Mouse (Mus musculus): ENCODE measurements around the gene G0s2. TPM values are rescaled to one million over a fixed set of nuclear protein-coding genes. Genes with fewer than 3 reads are reported as not detected.
A peak's percentile ranks its signal among the peaks of the same experiment; 100 is the strongest.

The G0s2 gene
- polyA plus RNA-seq (2014; fragmentation: Nextera tagmentation; extraction: Ambion mirVana), result 103 and 111 TPM in 2 replicates

DNA sequence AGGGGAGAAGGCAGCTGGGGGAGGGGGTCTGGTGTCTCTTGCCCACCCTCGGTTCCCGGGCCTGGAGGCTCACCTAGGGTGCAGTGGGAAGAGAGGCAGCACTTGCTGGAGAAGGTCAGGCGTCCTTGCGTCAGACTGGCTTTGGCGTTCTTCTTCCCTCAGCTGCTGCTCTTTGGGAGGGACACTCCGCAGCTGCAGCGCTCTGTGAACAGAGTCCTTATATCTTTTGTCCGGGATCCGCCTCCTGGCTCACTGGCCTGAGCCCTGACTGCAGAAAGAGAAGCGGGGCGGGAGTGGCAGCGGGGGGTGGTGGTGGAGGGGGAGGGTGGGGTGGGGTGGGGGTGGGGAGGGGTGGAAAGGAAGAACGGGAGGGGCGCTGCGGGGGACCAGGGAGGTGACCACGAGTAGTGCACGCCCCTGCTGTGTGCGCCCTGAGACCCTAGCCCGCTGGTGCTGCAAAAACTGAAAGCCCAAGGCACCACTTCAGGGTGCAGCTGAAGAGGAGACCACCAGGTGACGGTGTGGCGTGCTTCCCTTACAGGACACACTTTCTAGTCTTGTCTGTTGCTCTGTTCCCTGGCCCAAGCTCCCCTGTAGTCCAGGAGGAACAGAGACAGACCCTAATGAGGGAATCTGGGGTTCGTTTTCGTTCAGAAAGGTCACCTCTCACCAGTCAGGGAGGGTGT, at the start of gene G0s2:
Gene G0s2, minus strand, starts transcription at position 302 of the 686 bp plus-strand sequence.
- peak within 1 kb of the TSS; percentile 86 for H3K4me2 ChIP-seq (ENCODE audit: low read length)
- peaks cover 7 to 15% of the 10 kb centered on the region in 2 experiments for H3K4me1 ChIP-seq (ENCODE audit: control insufficient read depth in 2 of 2, insufficient read depth in 2 of 2, low read length in 2 of 2)
- no peaks in the 10 kb centered on the region for H3K9me3 ChIP-seq (ENCODE audit: control insufficient read depth, low read length)
- peak within 1 kb of the TSS; percentile 57 to 58 for H3K4me3 ChIP-seq (ENCODE audit: control insufficient read depth in 1 of 2, insufficient read depth in 1 of 2, low read depth in 1 of 2, low read length in 2 of 2)
- no peaks in the 10 kb centered on the region for H3K27me3 ChIP-seq (ENCODE audit: control insufficient read depth, insufficient read depth, low read length)
- peak within 1 kb of the TSS; percentile 95 for H3K9ac ChIP-seq (ENCODE audit: low read length)
- no peaks in the 10 kb centered on the region for H3K36me3 ChIP-seq (ENCODE audit: control insufficient read depth, insufficient read depth, low read length)
- H3K27ac ChIP-seq (replicated peaks in 1 of 2; ENCODE audit: control insufficient read depth in 1 of 2, insufficient read depth in 1 of 2, low read depth in 2 of 2, low read length in 2 of 2), result peak within 1 kb of the TSS; percentile 90 to 99
- under 1% methylated on average over 19 of the region's 23 CpGs for WGBS
- peak; percentile 83 for ATAC-seq (ENCODE audit: insufficient number of reproducible peaks, insufficient read depth, low FRiP score, low read depth)

DNA sequence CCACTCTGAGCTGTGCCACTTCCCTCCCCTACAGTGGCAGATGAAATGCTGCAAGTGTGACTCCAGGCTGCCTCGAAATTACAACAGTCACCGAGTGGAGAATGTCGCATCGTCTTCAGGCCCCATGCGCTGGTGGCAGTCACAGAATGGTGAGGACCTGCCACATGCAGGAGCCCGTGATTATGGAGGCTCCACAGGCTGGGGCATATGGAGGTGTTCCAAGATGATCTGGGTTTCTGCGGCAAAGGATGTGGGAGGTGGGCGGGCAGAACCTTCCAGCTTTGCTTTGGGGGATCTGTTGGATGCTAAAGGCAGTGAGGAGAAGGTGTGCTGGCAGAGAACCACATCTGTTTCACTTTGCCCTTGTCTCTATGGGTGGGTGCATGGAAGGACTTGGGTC, 47.4 kb upstream of the G0s2 start:
- no peak overlapping the region for H3K9ac ChIP-seq (ENCODE audit: low read length)
- H3K27ac ChIP-seq (replicated peaks in 1 of 2; ENCODE audit: control insufficient read depth in 1 of 2, insufficient read depth in 1 of 2, low read depth in 2 of 2, low read length in 2 of 2), result no peak overlapping the region
- H3K4me3 ChIP-seq (ENCODE audit: control insufficient read depth in 1 of 2, insufficient read depth in 1 of 2, low read depth in 1 of 2, low read length in 2 of 2), result no peak overlapping the region
- H3K36me3 ChIP-seq (ENCODE audit: control insufficient read depth, insufficient read depth, low read length), result no peaks in the 10 kb centered on the region
- no peak for ATAC-seq (ENCODE audit: insufficient number of reproducible peaks, insufficient read depth, low FRiP score, low read depth)
- H3K4me1 ChIP-seq (ENCODE audit: control insufficient read depth in 2 of 2, insufficient read depth in 2 of 2, low read length in 2 of 2), result peaks cover 26 to 34% of the 10 kb centered on the region in 2 experiments
- WGBS, result 83% methylated on average over 8 of the region's 8 CpGs
- no peaks in the 10 kb centered on the region for H3K9me3 ChIP-seq (ENCODE audit: control insufficient read depth, low read length)
- no peaks in the 10 kb centered on the region for H3K27me3 ChIP-seq (ENCODE audit: control insufficient read depth, insufficient read depth, low read length)
- H3K4me2 ChIP-seq (ENCODE audit: low read length), result no peak overlapping the region

DNA sequence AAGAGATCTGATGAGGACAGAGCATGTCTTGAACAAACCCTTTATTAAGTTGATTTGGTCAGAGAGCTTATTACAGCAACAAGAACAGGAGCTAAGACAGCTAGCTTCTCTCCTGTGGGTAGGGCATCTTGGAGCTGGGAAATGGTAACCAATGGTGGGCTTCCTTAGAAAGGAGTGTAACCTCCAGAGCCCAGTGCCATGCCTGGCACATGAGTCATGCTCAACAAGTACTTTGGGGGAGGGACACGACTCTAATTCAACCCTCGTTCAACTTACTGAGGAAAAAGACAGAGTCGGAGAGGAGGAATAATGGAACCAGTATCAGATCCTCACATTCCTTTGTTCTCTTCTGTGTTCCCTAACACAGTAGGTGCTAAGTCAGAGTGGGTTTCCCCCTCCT, 46.7 kb upstream of the G0s2 start:
- no peak overlapping the region for H3K4me2 ChIP-seq (ENCODE audit: low read length)
- no peak overlapping the region for H3K4me3 ChIP-seq (ENCODE audit: control insufficient read depth in 1 of 2, insufficient read depth in 1 of 2, low read depth in 1 of 2, low read length in 2 of 2)
- H3K27me3 ChIP-seq (ENCODE audit: control insufficient read depth, insufficient read depth, low read length), result no peaks in the 10 kb centered on the region
- H3K9me3 ChIP-seq (ENCODE audit: control insufficient read depth, low read length), result no peaks in the 10 kb centered on the region
- 38% methylated on average over 3 of the region's 3 CpGs for WGBS
- ATAC-seq (ENCODE audit: insufficient number of reproducible peaks, insufficient read depth, low FRiP score, low read depth), result no peak
- H3K4me1 ChIP-seq (ENCODE audit: control insufficient read depth in 2 of 2, insufficient read depth in 2 of 2, low read length in 2 of 2), result peaks cover 32 to 40% of the 10 kb centered on the region in 2 experiments
- no peak overlapping the region for H3K27ac ChIP-seq (replicated peaks in 1 of 2; ENCODE audit: control insufficient read depth in 1 of 2, insufficient read depth in 1 of 2, low read depth in 2 of 2, low read length in 2 of 2)
- no peaks in the 10 kb centered on the region for H3K36me3 ChIP-seq (ENCODE audit: control insufficient read depth, insufficient read depth, low read length)
- no peak overlapping the region for H3K9ac ChIP-seq (ENCODE audit: low read length)

DNA sequence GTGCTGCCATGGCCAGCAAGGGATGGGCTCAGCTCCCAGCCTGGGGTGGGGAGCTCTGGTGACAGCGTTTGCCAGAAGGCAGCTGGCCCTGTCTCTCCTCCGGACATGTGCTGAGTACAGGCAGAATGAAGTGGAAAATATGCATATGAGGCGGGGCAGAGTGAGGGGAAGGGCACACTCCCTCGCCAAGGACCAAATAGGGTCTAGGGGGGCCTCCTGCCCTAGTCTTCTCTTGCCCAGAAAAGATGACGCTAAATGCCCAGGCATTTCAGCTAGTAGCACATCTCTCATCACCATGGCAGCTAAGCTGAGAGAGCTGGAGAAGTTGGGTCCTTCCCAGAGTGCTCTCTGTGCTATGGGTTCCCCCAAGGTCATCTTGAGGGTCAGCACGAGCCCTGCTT, 44.1 kb upstream of the G0s2 start:
- Histone ChIP-seq H3K27ac (replicated peaks in 1 of 2; ENCODE audit: control insufficient read depth in 1 of 2, insufficient read depth in 1 of 2, low read depth in 2 of 2, low read length in 2 of 2) (peak overlapping the region; percentile 90 to 91), H3K4me2 (ENCODE audit: low read length) (0 out of 2 replicates have a peak overlapping the region, but pooled peaks have one; percentile 9), H3K9ac (ENCODE audit: low read length) (peak overlapping the region; percentile 32), H3K9me3 (ENCODE audit: control insufficient read depth, low read length) (no peaks in the 10 kb centered on the region), H3K4me1 (ENCODE audit: control insufficient read depth in 2 of 2, insufficient read depth in 2 of 2, low read length in 2 of 2) (peaks cover 32 to 33% of the 10 kb centered on the region in 2 experiments), H3K4me3 (ENCODE audit: control insufficient read depth in 1 of 2, insufficient read depth in 1 of 2, low read depth in 1 of 2, low read length in 2 of 2) (no peak overlapping the region), H3K27me3 (ENCODE audit: control insufficient read depth, insufficient read depth, low read length) (no peaks in the 10 kb centered on the region), H3K36me3 (ENCODE audit: control insufficient read depth, insufficient read depth, low read length) (no peaks in the 10 kb centered on the region)
- ATAC-seq (ENCODE audit: insufficient number of reproducible peaks, insufficient read depth, low FRiP score, low read depth), result peak; percentile 86
- 9% methylated on average over 6 of the region's 6 CpGs for WGBS

DNA sequence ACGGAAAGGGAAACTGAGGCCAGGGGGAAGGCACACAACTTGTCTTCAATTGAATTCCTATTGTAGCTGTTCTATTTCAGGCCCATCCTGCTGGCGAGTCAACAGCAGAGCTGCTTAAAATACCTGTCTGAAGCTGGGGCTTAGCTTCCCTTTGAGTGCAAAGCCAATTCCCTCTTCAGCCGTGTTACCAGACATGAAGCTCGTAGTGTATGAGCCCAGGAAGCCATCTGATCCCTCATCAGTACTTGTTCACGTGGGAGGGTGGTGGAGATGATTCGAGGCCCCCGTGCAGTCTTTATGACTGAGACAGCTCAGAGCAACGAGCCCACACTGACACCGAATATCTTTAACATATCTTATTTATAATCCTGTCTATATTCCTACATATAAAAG, 43.3 kb upstream of the G0s2 start:
- Histone ChIP-seq H3K4me2 (ENCODE audit: low read length) (no peak overlapping the region), H3K36me3 (ENCODE audit: control insufficient read depth, insufficient read depth, low read length) (no peaks in the 10 kb centered on the region), H3K9me3 (ENCODE audit: control insufficient read depth, low read length) (no peaks in the 10 kb centered on the region), H3K27ac (replicated peaks in 1 of 2; ENCODE audit: control insufficient read depth in 1 of 2, insufficient read depth in 1 of 2, low read depth in 2 of 2, low read length in 2 of 2) (peak overlapping the region; percentile 92 to 94), H3K27me3 (ENCODE audit: control insufficient read depth, insufficient read depth, low read length) (no peaks in the 10 kb centered on the region), H3K4me1 (ENCODE audit: control insufficient read depth in 2 of 2, insufficient read depth in 2 of 2, low read length in 2 of 2) (peaks cover 39 to 41% of the 10 kb centered on the region in 2 experiments), H3K4me3 (ENCODE audit: control insufficient read depth in 1 of 2, insufficient read depth in 1 of 2, low read depth in 1 of 2, low read length in 2 of 2) (no peak overlapping the region), H3K9ac (ENCODE audit: low read length) (peak overlapping the region; percentile 31; the same call in 1 of the 2 replicates)
- ATAC-seq (ENCODE audit: insufficient number of reproducible peaks, insufficient read depth, low FRiP score, low read depth), result no peak; the same call in 1 of the 2 replicates
- WGBS, result 17% methylated on average over 9 of the region's 9 CpGs

DNA sequence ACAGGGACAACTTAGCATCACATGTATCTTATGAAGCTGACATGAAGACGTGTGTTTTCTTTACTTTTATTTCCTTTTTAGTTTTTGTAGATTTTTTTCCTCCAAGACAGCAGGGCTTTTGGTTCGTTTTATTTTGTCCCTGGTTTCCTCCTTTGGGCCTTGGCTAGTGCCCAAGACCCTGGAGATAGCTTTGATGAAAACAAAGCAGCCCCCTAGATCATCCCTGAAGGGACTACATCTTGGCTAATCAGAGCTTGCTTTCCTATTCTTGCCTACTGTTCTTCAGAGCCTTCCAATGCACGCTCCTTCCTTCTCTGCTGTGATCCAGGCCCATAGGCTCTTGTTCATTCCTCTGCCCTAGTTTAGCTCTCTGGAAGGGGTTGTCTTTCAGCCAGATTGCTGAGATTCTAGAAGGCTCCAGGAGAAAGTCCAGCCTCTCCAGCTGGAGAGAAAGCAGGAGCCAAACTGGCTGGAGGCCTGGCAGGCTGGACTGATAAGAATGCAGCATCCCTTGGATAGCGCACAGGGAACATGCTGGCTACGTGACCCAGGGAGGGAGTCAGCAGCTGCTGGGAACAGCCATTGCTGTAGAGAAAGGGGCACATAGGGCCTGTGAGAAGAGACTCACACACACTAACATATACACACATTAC, 42.8 kb upstream of the G0s2 start:
- H3K9ac ChIP-seq (ENCODE audit: low read length), result peak overlapping the region; percentile 35; the same call in 1 of the 2 replicates
- no peaks in the 10 kb centered on the region for H3K27me3 ChIP-seq (ENCODE audit: control insufficient read depth, insufficient read depth, low read length)
- no peak overlapping the region for H3K4me2 ChIP-seq (ENCODE audit: low read length)
- H3K4me3 ChIP-seq (ENCODE audit: control insufficient read depth in 1 of 2, insufficient read depth in 1 of 2, low read depth in 1 of 2, low read length in 2 of 2), result no peak overlapping the region
- peaks cover 41 to 44% of the 10 kb centered on the region in 2 experiments for H3K4me1 ChIP-seq (ENCODE audit: control insufficient read depth in 2 of 2, insufficient read depth in 2 of 2, low read length in 2 of 2)
- no peaks in the 10 kb centered on the region for H3K9me3 ChIP-seq (ENCODE audit: control insufficient read depth, low read length)
- no peaks in the 10 kb centered on the region for H3K36me3 ChIP-seq (ENCODE audit: control insufficient read depth, insufficient read depth, low read length)
- WGBS, result 15% methylated on average over 5 of the region's 5 CpGs
- ATAC-seq (ENCODE audit: insufficient number of reproducible peaks, insufficient read depth, low FRiP score, low read depth), result peak; percentile 65
- H3K27ac ChIP-seq (replicated peaks in 1 of 2; ENCODE audit: control insufficient read depth in 1 of 2, insufficient read depth in 1 of 2, low read depth in 2 of 2, low read length in 2 of 2), result peak overlapping the region; percentile 92 to 94

DNA sequence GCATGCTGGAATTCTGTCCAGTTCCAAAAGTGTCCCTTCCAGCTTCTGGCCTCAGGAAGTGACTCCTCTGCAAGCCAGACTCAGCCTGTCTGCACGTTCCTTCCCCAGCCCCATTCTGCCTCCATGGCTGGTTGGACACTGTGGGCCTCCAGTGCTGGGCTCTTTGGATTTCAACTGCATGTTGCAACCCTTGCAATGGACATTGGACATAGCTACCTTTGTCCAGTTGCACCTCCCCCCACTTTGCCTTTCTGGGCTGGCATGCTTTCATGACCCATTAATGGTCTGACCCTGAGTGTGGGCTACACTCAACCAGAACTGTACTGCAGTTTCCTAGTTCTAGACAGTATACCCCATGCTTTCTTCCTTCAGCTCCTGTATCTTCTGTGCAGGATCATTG, 38.6 kb upstream of the G0s2 start:
- Histone ChIP-seq H3K9ac (ENCODE audit: low read length) (no peak overlapping the region), H3K27ac (replicated peaks in 1 of 2; ENCODE audit: control insufficient read depth in 1 of 2, insufficient read depth in 1 of 2, low read depth in 2 of 2, low read length in 2 of 2) (no peak overlapping the region), H3K27me3 (ENCODE audit: control insufficient read depth, insufficient read depth, low read length) (no peaks in the 10 kb centered on the region), H3K4me3 (ENCODE audit: control insufficient read depth in 1 of 2, insufficient read depth in 1 of 2, low read depth in 1 of 2, low read length in 2 of 2) (no peak overlapping the region), H3K4me2 (ENCODE audit: low read length) (no peak overlapping the region), H3K4me1 (ENCODE audit: control insufficient read depth in 2 of 2, insufficient read depth in 2 of 2, low read length in 2 of 2) (peaks cover 26 to 28% of the 10 kb centered on the region in 2 experiments), H3K9me3 (ENCODE audit: control insufficient read depth, low read length) (no peaks in the 10 kb centered on the region), H3K36me3 (ENCODE audit: control insufficient read depth, insufficient read depth, low read length) (no peaks in the 10 kb centered on the region)
- 22% methylated on average over 1 of the region's 1 CpGs for WGBS
- ATAC-seq (ENCODE audit: insufficient number of reproducible peaks, insufficient read depth, low FRiP score, low read depth), result no peak
